Mouse (Mus musculus) adrenal gland, adult 2 months (tissue): ENCODE data around the gene Gga2. TPM values are rescaled to one million over a fixed set of nuclear protein-coding genes. Genes with fewer than 3 reads are reported as not detected.
A peak's percentile ranks its signal among the peaks of the same experiment; 100 is the strongest.

Source experiments
- DNase-seq: peaks from one replicate; pipeline ENCODE4 v3.0.0; 2021
- long read RNA-seq: library from polyadenylated mRNA; stranded (forward); transcript quantifications from one replicate; pipeline ENCODE4 v2.0.0, GENCODE M21; 2021
- polyA plus RNA-seq: library from polyadenylated mRNA; depleted of rRNA; stranded (reverse); fragments of >200 nt; gene quantifications from 2 replicates; pipeline ENCODE4 v1.2.3, GENCODE M21; 2012; rRNA removed
- total RNA-seq, 2 experiments: library from RNA; stranded (reverse); gene quantifications; 2 replicates each; pipeline ENCODE4 v1.2.3; 2021

Gga2 gene
- 10 to 100 TPM; 19.0 to 19.9 TPM for total RNA-seq
- 20.2 and 22.5 TPM in 2 replicates for polyA plus RNA-seq
- long read RNA-seq, full-length matches to known transcripts: 45 of 51 reads
- long read RNA-seq, partial matches to known transcripts: 3 of 51 reads
- long read RNA-seq, other reads (novel, unspliced or antisense): 3 of 51 reads

GRCm38 (mm10) chr7:122020667-122021354, at the start of gene Gga2:
Gga2 (minus strand) TSS chr7:122021222.
- peak; percentile 93 for DNase-seq

- no peak for DNase-seq
Measured at GRCm38 (mm10) chr7:122067517-122068381, 46.7 kb upstream of the Gga2 start.

DNA sequence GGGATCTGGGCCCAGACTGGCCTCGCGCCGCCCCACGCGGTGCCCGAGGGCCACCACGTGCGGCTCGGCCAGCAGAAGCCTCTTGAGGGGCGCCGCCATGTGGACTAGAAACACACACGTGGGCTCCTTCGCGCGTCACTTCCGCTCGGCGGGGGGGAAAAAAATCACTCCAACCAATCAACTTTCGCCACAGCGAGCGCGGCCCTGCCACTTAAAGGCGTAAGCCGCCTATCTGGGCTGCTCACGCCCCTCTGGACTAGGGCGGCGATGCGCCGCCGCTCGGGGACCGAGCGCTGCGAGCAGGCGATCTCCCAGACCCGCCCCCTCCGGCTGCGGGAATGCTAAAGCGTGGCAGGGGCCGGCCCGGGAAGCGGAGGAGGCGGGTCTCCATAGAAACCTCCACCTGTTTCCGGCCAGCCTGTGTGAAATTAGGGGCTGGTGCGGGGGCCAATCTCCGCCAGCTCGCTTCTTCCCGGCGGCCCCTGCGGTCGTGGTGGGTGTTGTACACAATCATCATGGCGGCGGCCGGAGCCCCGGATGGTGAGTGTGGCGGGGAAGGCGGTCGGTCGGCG, 46.0 kb upstream of the Gga2 start, which contains the start of the genes Ubfd1 and Ears2:
TSS of gene Ubfd1 (plus strand) at position 231 of the 572 bp plus-strand sequence.
TSS of gene Ears2 (minus strand) at position 319 of the 572 bp plus-strand sequence.
- peak; percentile 98 for DNase-seq

GRCm38 (mm10) chr7:122066102-122066944, 45.3 kb upstream of the Gga2 start:
- no peak for DNase-seq

GRCm38 (mm10) chr7:122065656-122066055, 44.6 kb upstream of the Gga2 start:
- no peak for DNase-seq

GRCm38 (mm10) chr7:122056633-122057032, 35.6 kb upstream of the Gga2 start:
- no peak for DNase-seq

- DNase-seq: no peak
Measured at GRCm38 (mm10) chr7:122050834-122051233, 29.8 kb upstream of the Gga2 start.

GRCm38 (mm10) chr7:122048191-122048590, 27.2 kb upstream of the Gga2 start:
- no peak for DNase-seq

DNA sequence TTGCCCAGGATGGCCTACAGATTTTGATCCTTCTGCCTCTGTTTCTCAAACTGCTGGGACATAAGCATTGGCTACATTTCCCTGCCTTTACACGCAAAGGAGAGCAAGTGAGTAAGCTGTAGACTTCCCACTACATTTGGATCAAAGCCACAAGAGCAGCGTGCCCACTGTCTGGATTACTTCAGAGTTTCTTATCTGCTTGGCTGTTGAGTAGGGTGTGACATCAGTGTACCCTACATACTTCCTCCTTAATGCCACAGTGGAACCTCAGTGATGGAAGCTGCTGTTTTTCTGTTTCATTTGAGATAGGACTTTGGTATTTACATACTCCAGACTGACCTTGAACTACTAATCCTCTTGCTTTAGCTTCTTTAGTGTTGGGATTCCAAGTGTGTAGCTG, 25.8 kb upstream of the Gga2 start:
- no peak for DNase-seq

DNA sequence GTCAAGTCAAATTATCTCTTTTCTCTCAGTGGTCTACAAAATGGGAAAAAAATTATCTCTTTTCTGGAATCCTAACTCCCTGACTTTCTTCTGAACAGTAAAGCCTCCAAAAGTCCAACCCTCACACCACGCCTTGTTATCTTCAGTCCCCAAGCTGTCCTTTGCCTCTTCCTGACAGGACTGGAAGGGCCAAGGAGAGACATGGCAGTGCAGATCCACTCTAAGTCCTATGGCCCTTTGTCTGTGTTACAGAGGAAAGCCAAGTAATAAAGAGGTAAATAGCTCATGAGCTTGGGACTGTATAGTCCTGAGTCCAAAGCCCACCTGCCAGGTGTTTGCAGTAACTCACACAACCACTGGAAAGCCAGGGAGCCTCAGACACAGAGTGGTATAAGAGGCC, 24.7 kb upstream of the Gga2 start:
- no peak for DNase-seq

DNA sequence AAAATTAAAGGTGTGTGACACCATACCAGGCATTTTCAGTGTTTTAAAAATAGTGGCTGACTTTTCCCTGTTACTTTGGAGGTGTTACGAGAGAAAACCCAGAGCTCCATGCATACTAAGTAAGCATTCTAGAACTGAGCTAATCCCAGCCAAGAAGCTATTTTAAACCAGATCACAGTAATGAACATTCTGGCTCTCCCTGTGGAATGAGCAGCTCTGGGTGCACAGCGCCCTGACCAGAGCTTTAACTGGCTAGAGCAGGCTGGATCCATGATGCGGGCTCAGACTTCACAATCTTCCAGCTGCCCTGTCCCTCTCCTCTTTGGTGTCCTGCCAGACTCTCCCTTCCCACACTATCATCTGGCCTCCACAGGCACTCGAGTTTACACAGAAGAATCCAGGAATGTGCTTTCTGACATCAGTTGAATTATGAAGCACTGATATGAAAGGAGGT, 24.2 kb upstream of the Gga2 start:
- peak; percentile 37 for DNase-seq

- DNase-seq: no peak
Measured at GRCm38 (mm10) chr7:122044106-122044505, 23.1 kb upstream of the Gga2 start.

- DNase-seq: no peak
Measured at GRCm38 (mm10) chr7:122034348-122034747, 13.3 kb upstream of the Gga2 start.

DNA sequence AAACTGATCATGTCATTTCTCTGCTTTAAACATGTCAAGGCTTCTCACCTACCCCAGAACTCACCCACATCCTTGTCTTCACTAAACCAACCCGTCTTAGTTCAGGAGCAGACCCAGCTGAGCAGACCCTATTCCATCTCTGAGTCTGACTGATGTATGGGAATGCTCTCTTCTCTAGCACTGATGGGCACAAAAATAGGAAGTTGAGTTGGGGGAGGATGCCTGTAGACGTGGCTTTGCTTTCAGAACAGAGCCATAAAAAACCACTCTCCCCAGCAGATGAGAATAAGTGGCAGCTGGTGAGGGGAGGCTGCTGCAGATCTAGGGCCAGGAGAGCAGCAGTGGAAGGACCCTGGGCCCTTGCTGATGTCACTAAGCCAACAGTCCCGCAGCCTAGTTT, 12.3 kb upstream of the Gga2 start:
- no peak for DNase-seq

DNA sequence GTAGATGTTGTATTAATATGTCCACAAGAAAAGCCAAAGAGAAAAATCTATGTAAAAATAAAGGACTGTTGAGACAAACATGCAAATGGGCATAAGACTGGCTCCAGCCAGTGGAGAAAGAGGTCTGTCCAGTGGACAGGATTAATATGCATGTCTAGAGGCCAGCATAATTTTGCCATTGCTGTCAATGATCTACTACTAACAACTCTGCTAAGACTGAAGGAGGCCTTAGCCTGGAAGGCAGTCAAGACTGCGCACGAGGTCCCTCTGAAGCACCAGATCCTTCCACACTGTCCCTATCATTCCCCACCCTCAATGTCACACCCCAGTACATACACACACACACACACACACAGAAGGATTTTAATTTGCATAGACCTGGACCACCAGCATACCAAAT, 1.1 kb upstream of the Gga2 start:
- DNase-seq: no peak

DNA sequence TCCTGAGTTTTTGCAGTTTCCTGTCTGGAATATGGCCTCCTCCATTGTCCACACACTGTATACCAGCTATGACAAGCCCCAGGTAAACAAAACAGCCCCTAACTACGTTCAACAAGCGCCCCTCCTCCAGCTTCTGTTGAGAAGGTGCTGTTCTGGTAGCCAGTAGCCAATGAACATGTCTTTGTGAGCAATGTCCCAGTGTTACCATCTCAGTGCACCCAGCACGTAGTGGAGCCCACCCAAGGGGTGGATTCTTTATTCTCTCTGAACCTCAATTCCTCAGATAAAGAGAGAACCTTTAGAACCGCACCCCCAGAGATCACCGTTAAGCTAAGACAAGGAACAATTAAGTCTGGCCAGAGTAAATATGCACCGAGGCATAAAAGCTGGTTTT, 752 bp downstream of the Gga2 start:
- no peak for DNase-seq

GRCm38 (mm10) chr7:122018978-122019377, 2.0 kb downstream of the Gga2 start:
- no peak for DNase-seq

GRCm38 (mm10) chr7:122018247-122018646, 2.8 kb downstream of the Gga2 start:
- DNase-seq: no peak

DNA sequence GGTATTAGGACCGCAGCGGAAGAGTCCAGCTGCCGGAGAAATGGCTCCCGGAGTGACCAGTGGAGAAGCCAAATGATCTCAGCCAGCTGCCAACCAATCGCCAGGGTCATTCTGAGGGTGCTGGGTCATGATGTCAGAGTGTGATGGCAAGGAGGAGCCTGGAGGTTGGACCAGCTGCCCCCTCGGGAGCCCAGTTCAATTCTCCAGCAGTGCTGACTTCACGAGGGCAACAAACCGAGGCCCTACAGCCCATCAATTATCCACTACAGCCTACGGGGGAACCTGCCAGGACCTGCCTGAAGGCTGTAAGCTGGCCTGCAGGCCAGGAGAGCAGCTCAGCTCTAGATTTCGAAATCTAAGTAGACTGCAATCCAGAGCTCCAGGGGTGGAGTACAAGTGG, 5.3 kb downstream of the Gga2 start:
- peak; percentile 70 for DNase-seq

GRCm38 (mm10) chr7:122015105-122015504, 5.9 kb downstream of the Gga2 start:
- DNase-seq: peak; percentile 81

- no peak for DNase-seq
Measured at GRCm38 (mm10) chr7:122012949-122013348, 8.1 kb downstream of the Gga2 start.
